Mouse (Mus musculus) embryonic facial prominence, embryonic 11.5 days (tissue): Measurements from ENCODE around the gene Ppm1l. TPM values are rescaled to one million over a fixed set of nuclear protein-coding genes. Genes with fewer than 3 reads are reported as not detected.

Experiments used
- ATAC-seq: fragments of 200-750 bp; cut with Nextera tagmentation; replicated peaks from 2 replicates; pipeline ENCODE4 v1.8.0; 2017; ENCODE audit warnings: low read depth; ENCODE audit not compliant: insufficient number of reproducible peaks, low FRiP score, low TSS enrichment
- DNase-seq: peaks from one replicate; pipeline ENCODE4 v3.0.0-alpha.2; 2015; ENCODE audit warnings: low spot score
- H3K27ac ChIP-seq: fragments of 300-500 bp; sonication (generic); replicated peaks from 2 replicates; pipeline ENCODE4 v1.5.1; 2014; ENCODE audit warnings: mild to moderate bottlenecking, low read depth, low read length, control low read depth
- H3K27me3 ChIP-seq: fragments of 300-500 bp; sonication (generic); 2 replicates; pipeline ENCODE4 v1.6.1; 2014; ENCODE audit warnings: mild to moderate bottlenecking, low read length, moderate library complexity, mixed read lengths; ENCODE audit not compliant: control insufficient read depth, insufficient read depth
- H3K36me3 ChIP-seq: fragments of 300-500 bp; sonication (generic); replicated peaks from 2 replicates; pipeline ENCODE4 v1.6.1; 2014; ENCODE audit warnings: low read depth, mild to moderate bottlenecking, low read length, moderate library complexity, mixed read lengths; ENCODE audit not compliant: control insufficient read depth, insufficient read depth
- H3K4me1 ChIP-seq: fragments of 300-500 bp; sonication (generic); 2 replicates; pipeline ENCODE4 v1.6.1; 2014; ENCODE audit warnings: low read length, mixed read lengths; ENCODE audit not compliant: control insufficient read depth, insufficient read depth
- H3K4me2 ChIP-seq: fragments of 300-500 bp; sonication (generic); 2 replicates; pipeline ENCODE4 v1.6.1; 2014; ENCODE audit warnings: low read depth, mild to moderate bottlenecking, control low read depth, low read length, moderate library complexity
- H3K4me3 ChIP-seq: fragments of 300-500 bp; sonication (generic); 2 replicates; pipeline ENCODE4 v1.5.1; 2014; ENCODE audit warnings: low read depth, low read length, control low read depth
- H3K9ac ChIP-seq: fragments of 300-500 bp; sonication (generic); replicated peaks from 2 replicates; pipeline ENCODE4 v1.6.1; 2014; ENCODE audit warnings: mild to moderate bottlenecking, control low read depth, low read length
- H3K9me3 ChIP-seq: fragments of 300-500 bp; sonication (generic); replicated peaks from 2 replicates; pipeline ENCODE4 v1.6.1; 2016; ENCODE audit warnings: mild to moderate bottlenecking, low read length, inconsistent platforms, mixed read lengths; ENCODE audit not compliant: control insufficient read depth
- WGBS: fragments of 180-500 bp; shearing (Covaris S2); extraction: QIAGEN DNeasy Blood & Tissue Kit; methylation state at CpG from one replicate; pipeline ENCODE4 v1.1.7; 2014; 5-methylcytosine and 5-hydroxymethylcytosine counted together
- polyA plus RNA-seq: library from polyadenylated mRNA; unstranded; fragments of >200 nt; fragmentation: Nextera tagmentation; extraction: Ambion mirVana; gene quantifications from 2 replicates; pipeline ENCODE4 v1.2.1, GENCODE M21; 2014

The Ppm1l gene
- polyA plus RNA-seq, 1 experiment from 2014 or later = 9.3 TPM

- H3K9ac ChIP-seq = peak overlapping the region; percentile 78; the same call in 1 of the 2 replicates
- no peaks in the 10 kb centered on the region for H3K4me1 ChIP-seq
- peak overlapping the region; percentile 81 for H3K4me2 ChIP-seq
- no peaks in the 10 kb centered on the region for H3K36me3 ChIP-seq
- H3K27ac ChIP-seq = no peak overlapping the region
- DNase-seq (peak; percentile 67), ATAC-seq (no peak)
- no peaks in the 10 kb centered on the region for H3K27me3 ChIP-seq
- peak overlapping the region; percentile 63 for H3K4me3 ChIP-seq
- H3K9me3 ChIP-seq = no peaks in the 10 kb centered on the region
- 7% methylated on average over 25 of the region's 25 CpGs for WGBS
Observed at GRCm38 (mm10) chr3:69318131-69318951, 1.7 kb downstream of the Ppm1l start.

GRCm38 (mm10) chr3:69319061-69319720 is 2.5 kb downstream of the Ppm1l start:
- Histone ChIP-seq H3K27me3 (no peaks in the 10 kb centered on the region), H3K9me3 (no peaks in the 10 kb centered on the region), H3K4me3 (peak overlapping the region; percentile 63), H3K4me2 (peak overlapping the region; percentile 81), H3K36me3 (no peaks in the 10 kb centered on the region), H3K27ac (no peak overlapping the region), H3K9ac (no peak overlapping the region), H3K4me1 (no peaks in the 10 kb centered on the region)
- no peak for ATAC-seq
- DNase-seq = no peak
- WGBS = 86% methylated on average over 6 of the region's 6 CpGs

- no peak overlapping the region for H3K9ac ChIP-seq
- H3K9me3 ChIP-seq = no peaks in the 10 kb centered on the region
- no peak for DNase-seq
- no peak for ATAC-seq
- no peak overlapping the region for H3K27ac ChIP-seq
- H3K4me2 ChIP-seq = no peak overlapping the region
- no peaks in the 10 kb centered on the region for H3K4me1 ChIP-seq
- no peaks in the 10 kb centered on the region for H3K27me3 ChIP-seq
- H3K36me3 ChIP-seq = no peaks in the 10 kb centered on the region
- WGBS = 83% methylated on average over 3 of the region's 3 CpGs
- H3K4me3 ChIP-seq = no peak overlapping the region
Observed at GRCm38 (mm10) chr3:69323982-69324381, 7.3 kb downstream of the Ppm1l start.

- Histone ChIP-seq H3K27me3 (no peaks in the 10 kb centered on the region), H3K4me3 (no peak overlapping the region), H3K27ac (no peak overlapping the region), H3K4me1 (no peaks in the 10 kb centered on the region), H3K9me3 (no peaks in the 10 kb centered on the region), H3K4me2 (no peak overlapping the region), H3K9ac (no peak overlapping the region), H3K36me3 (no peaks in the 10 kb centered on the region)
- no peak for DNase-seq
- 56% methylated on average over 5 of the region's 5 CpGs for WGBS
- ATAC-seq = no peak
Observed at GRCm38 (mm10) chr3:69329910-69330309, 13.2 kb downstream of the Ppm1l start.

- Histone ChIP-seq H3K27ac (no peak overlapping the region), H3K36me3 (no peaks in the 10 kb centered on the region), H3K4me1 (no peaks in the 10 kb centered on the region), H3K9me3 (no peaks in the 10 kb centered on the region), H3K9ac (no peak overlapping the region), H3K4me2 (no peak overlapping the region), H3K27me3 (no peaks in the 10 kb centered on the region), H3K4me3 (no peak overlapping the region)
- 67% methylated on average over 9 of the region's 9 CpGs for WGBS
- DNase-seq (no peak), ATAC-seq (no peak)
Observed at GRCm38 (mm10) chr3:69333819-69334218, 17.2 kb downstream of the Ppm1l start.

GRCm38 (mm10) chr3:69340486-69340885 is 23.8 kb downstream of the Ppm1l start:
- H3K9ac ChIP-seq = no peak overlapping the region
- no peaks in the 10 kb centered on the region for H3K9me3 ChIP-seq
- H3K36me3 ChIP-seq = no peaks in the 10 kb centered on the region
- DNase-seq = no peak
- no peak overlapping the region for H3K27ac ChIP-seq
- WGBS = 85% methylated on average over 1 of the region's 1 CpGs
- no peak for ATAC-seq
- H3K27me3 ChIP-seq = no peaks in the 10 kb centered on the region
- H3K4me1 ChIP-seq = no peaks in the 10 kb centered on the region
- H3K4me3 ChIP-seq = no peak overlapping the region
- no peak overlapping the region for H3K4me2 ChIP-seq

GRCm38 (mm10) chr3:69340971-69341370 is 24.3 kb downstream of the Ppm1l start:
- Histone ChIP-seq H3K36me3 (no peaks in the 10 kb centered on the region), H3K4me3 (no peak overlapping the region)
- no peak for ATAC-seq

GRCm38 (mm10) chr3:69341514-69341913 is 24.9 kb downstream of the Ppm1l start:
- ATAC-seq (no peak), DNase-seq (no peak)
- Histone ChIP-seq H3K9me3 (no peaks in the 10 kb centered on the region), H3K4me3 (no peak overlapping the region), H3K4me2 (no peak overlapping the region), H3K27me3 (no peaks in the 10 kb centered on the region), H3K4me1 (no peaks in the 10 kb centered on the region), H3K9ac (no peak overlapping the region), H3K27ac (no peak overlapping the region), H3K36me3 (no peaks in the 10 kb centered on the region)
- WGBS = 85% methylated on average over 8 of the region's 8 CpGs

More at GRCm38 (mm10) chr3:69340971-69341370, 24.3 kb downstream of the Ppm1l start:
- Histone ChIP-seq H3K9ac (no peak overlapping the region), H3K4me1 (no peaks in the 10 kb centered on the region), H3K4me2 (no peak overlapping the region), H3K27me3 (no peaks in the 10 kb centered on the region), H3K9me3 (no peaks in the 10 kb centered on the region), H3K27ac (no peak overlapping the region)
- no peak for DNase-seq
